Mouse (Mus musculus): ENCODE results near the gene Arid1a. TPM values are rescaled to one million over a fixed set of nuclear protein-coding genes. Genes with fewer than 3 reads are reported as not detected.

Arid1a gene
- polyA plus RNA-seq, 1 experiment from 2014 or later = 26.9 TPM

GRCm38 (mm10) chr4:133688417-133689067 lies 68.0 kb downstream of the Arid1a start:
- Histone ChIP-seq H3K36me3 (peaks cover 98% of the 10 kb centered on the region), H3K9ac (replicated peaks) (no peak overlapping the region), H3K4me1 (peaks cover 17% of the 10 kb centered on the region), H3K4me3 (replicated peaks) (no peak overlapping the region), H3K27ac (replicated peaks) (no peak overlapping the region), H3K4me2 (no peak overlapping the region), H3K9me3 (replicated peaks) (no peaks in the 10 kb centered on the region), H3K27me3 (replicated peaks) (no peaks in the 10 kb centered on the region)
- peak; percentile 55; the same call in 1 of the 2 replicates for ATAC-seq (ENCODE audit: low FRiP score)
- 45% methylated on average over 7 of the region's 7 CpGs for WGBS

DNA sequence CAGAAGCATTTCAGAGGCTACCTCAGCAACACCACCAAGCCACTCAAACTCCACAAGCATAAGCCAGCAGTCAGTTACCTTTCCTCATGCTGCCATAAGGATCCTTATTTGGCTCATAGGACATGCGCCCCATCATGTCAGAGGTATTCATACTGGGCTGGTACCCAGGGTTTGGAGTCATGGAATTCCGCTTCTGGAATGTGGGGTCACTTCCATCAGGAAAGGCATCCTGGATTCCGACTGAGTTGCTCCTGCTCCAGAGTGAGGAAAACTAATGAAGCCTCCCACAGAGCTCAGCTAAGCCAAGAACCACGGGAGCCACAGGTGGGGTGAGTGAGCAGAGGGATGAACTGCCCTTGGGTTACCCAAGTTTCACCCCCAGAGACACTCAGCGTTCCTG lies 69.4 kb downstream of the Arid1a start:
- Histone ChIP-seq H3K4me2 (no peak overlapping the region), H3K36me3 (peaks cover 95% of the 10 kb centered on the region), H3K4me3 (replicated peaks) (no peak overlapping the region), H3K27me3 (replicated peaks) (no peaks in the 10 kb centered on the region), H3K27ac (replicated peaks) (no peak overlapping the region), H3K9me3 (replicated peaks) (no peaks in the 10 kb centered on the region), H3K9ac (replicated peaks) (no peak overlapping the region), H3K4me1 (peaks cover 17% of the 10 kb centered on the region)
- ATAC-seq (ENCODE audit: low FRiP score) = no peak
- 86% methylated on average over 5 of the region's 5 CpGs for WGBS

DNA sequence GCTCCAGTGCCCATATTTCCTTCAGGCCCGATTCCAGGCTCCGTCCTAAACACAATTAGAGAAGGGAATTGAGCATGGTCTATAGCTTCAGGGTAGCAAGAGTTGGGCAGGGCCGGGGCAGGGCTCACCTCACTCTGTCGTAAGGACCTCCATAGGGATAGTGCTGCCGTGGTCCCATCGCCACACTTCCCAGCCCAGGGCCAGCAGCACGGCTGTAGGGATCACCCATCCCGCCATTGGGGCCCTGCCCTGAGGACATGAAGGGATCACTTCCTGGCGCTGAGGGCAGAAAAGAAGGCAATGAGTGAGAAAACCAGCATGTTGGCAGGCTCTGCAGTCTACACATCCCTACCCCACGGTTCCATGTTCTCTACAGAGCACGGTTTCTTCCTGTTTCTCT lies 70.1 kb downstream of the Arid1a start:
- H3K4me3 ChIP-seq (replicated peaks) = no peak overlapping the region
- peaks cover 17% of the 10 kb centered on the region for H3K4me1 ChIP-seq
- peaks cover 95% of the 10 kb centered on the region for H3K36me3 ChIP-seq
- H3K9me3 ChIP-seq (replicated peaks) = no peaks in the 10 kb centered on the region
- H3K4me2 ChIP-seq = no peak overlapping the region
- no peak overlapping the region for H3K9ac ChIP-seq (replicated peaks)
- WGBS = 89% methylated on average over 11 of the region's 11 CpGs
- no peak overlapping the region for H3K27ac ChIP-seq (replicated peaks)
- ATAC-seq (ENCODE audit: low FRiP score) = no peak
- no peaks in the 10 kb centered on the region for H3K27me3 ChIP-seq (replicated peaks)

DNA sequence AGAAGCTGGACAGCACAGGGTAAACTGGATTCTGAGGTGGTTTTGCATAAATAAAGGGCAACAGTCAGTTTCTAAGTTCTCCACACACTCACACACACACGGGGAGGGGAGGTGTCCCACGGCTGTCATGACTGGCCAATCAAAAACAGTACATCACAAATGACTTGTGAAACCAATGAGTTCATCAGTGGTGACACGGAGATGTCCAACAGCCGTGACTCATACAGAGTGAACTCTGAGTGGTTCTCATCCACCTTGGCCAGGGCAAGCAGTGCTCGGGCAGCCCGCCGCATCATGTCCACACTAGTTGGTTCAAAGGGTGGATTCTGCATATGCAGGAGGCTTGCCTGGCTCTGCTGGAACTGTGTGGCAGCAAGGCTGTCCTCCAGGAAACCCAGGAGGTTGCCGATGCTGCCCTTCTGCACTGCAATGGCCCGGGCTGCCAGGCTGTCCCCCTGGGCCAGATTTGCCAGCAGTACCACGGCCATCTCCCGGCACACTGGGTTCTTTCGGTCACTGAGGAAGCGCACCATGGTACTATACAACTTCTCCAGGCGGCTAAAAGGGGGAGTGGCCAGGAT lies 76.3 kb downstream of the Arid1a start:
- no peaks in the 10 kb centered on the region for H3K27me3 ChIP-seq (replicated peaks)
- H3K4me1 ChIP-seq = peaks cover 10% of the 10 kb centered on the region
- no peaks in the 10 kb centered on the region for H3K9me3 ChIP-seq (replicated peaks)
- no peak overlapping the region for H3K4me2 ChIP-seq
- H3K4me3 ChIP-seq (replicated peaks) = no peak overlapping the region
- no peak overlapping the region for H3K9ac ChIP-seq (replicated peaks)
- no peak for ATAC-seq (ENCODE audit: low FRiP score)
- WGBS = 83% methylated on average over 14 of the region's 14 CpGs
- H3K36me3 ChIP-seq = peaks cover 61% of the 10 kb centered on the region
- no peak overlapping the region; the same call in 1 of the 2 replicates for H3K27ac ChIP-seq (replicated peaks)

GRCm38 (mm10) chr4:133679629-133680028 lies 76.9 kb downstream of the Arid1a start:
- peaks cover 11% of the 10 kb centered on the region for H3K4me1 ChIP-seq

DNA sequence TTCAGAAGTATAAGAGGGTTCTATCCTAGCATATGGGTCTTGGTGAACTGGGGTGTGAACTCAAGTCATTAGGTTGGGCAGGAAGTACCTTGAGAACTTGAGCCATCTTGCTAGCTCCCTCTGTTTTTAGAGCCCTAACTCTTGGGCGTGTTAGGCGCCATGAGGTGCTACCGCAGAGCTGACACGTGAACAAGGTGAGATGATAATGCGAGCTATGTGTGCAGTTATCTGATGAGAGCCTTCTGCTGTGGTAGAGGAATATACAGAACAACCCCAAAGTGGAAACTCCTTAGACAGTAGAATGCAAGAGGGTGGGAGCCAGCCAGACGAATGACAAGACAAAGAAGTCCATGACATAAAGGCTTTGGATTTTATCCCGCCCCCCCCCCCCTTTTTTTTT lies 79.3 kb downstream of the Arid1a start:
- H3K4me2 ChIP-seq = no peak overlapping the region
- ATAC-seq (ENCODE audit: low FRiP score) = no peak
- peaks cover 29% of the 10 kb centered on the region for H3K4me1 ChIP-seq
- H3K9ac ChIP-seq (replicated peaks) = no peak overlapping the region
- 80% methylated on average over 7 of the region's 7 CpGs for WGBS
- peaks cover 34% of the 10 kb centered on the region for H3K36me3 ChIP-seq
- H3K4me3 ChIP-seq (replicated peaks) = no peak overlapping the region
- no peaks in the 10 kb centered on the region for H3K27me3 ChIP-seq (replicated peaks)
- peak overlapping the region; percentile 82 for H3K27ac ChIP-seq (replicated peaks)
- no peaks in the 10 kb centered on the region for H3K9me3 ChIP-seq (replicated peaks)

More at GRCm38 (mm10) chr4:133679629-133680028, 76.9 kb downstream of the Arid1a start:
- Histone ChIP-seq H3K9ac (replicated peaks) (no peak overlapping the region), H3K27me3 (replicated peaks) (no peaks in the 10 kb centered on the region), H3K27ac (replicated peaks) (no peak overlapping the region), H3K36me3 (peaks cover 55% of the 10 kb centered on the region), H3K9me3 (replicated peaks) (no peaks in the 10 kb centered on the region), H3K4me2 (no peak overlapping the region), H3K4me3 (replicated peaks) (no peak overlapping the region)
- 92% methylated on average over 7 of the region's 7 CpGs for WGBS
- ATAC-seq (ENCODE audit: low FRiP score) = no peak

DNA sequence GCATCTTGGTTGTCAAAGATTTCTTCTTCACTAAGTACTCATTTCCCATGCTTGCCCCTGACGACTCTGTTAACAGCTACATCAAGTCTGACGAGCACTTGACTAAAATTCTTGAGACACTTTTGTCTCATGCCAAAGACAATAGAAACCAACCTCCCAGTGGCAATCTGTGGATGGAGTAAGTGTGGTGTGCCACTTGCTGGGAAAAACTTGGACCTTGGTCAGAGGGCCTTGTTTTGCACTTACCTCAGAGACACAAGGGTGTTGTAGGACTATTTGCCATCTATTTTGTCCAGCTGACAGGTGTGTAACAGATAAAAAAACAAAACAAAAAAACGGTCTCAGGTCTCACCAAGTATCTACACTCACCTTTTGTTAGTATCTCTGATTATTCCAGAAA lies 80.4 kb downstream of the Arid1a start:
- Histone ChIP-seq H3K27me3 (replicated peaks) (no peaks in the 10 kb centered on the region), H3K9ac (replicated peaks) (no peak overlapping the region), H3K4me1 (peaks cover 39% of the 10 kb centered on the region), H3K27ac (replicated peaks) (peak overlapping the region; percentile 82), H3K4me2 (no peak overlapping the region), H3K9me3 (replicated peaks) (no peaks in the 10 kb centered on the region), H3K36me3 (peaks cover 23% of the 10 kb centered on the region), H3K4me3 (replicated peaks) (no peak overlapping the region)
- 19% methylated on average over 3 of the region's 3 CpGs for WGBS
- no peak for ATAC-seq (ENCODE audit: low FRiP score)

DNA sequence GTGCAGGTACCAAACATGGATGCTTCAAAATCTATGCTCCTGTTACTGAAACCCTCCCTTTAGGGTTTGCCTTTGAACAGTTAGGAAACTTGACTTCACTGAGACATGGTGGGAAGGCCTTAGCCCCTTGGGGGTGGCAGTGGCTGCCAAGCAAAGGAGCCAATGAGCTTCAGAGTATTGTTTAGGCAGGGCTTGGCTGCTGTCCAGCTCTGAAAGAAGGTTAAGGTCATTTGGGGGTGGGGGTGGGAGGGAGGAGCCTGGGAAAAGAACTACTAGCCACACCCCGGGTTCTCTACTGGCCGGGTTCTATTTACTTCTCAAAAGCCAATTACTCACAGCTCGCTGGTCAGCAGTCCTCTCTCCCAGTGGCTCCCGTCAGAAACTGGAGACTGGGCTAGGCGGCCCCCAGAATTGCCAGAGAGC lies 81.0 kb downstream of the Arid1a start:
- Histone ChIP-seq H3K27ac (replicated peaks) (peak overlapping the region; percentile 82), H3K4me1 (peaks cover 45% of the 10 kb centered on the region), H3K4me2 (no peak overlapping the region), H3K9ac (replicated peaks) (no peak overlapping the region), H3K27me3 (replicated peaks) (no peaks in the 10 kb centered on the region), H3K9me3 (replicated peaks) (no peaks in the 10 kb centered on the region), H3K36me3 (peaks cover 17% of the 10 kb centered on the region), H3K4me3 (replicated peaks) (no peak overlapping the region)
- WGBS = 3% methylated on average over 5 of the region's 5 CpGs
- peak; percentile 24; the same call in 1 of the 2 replicates for ATAC-seq (ENCODE audit: low FRiP score)

- Histone ChIP-seq H3K36me3 (peaks cover 6% of the 10 kb centered on the region; the same call in 1 of the 2 replicates), H3K27me3 (replicated peaks) (no peaks in the 10 kb centered on the region), H3K27ac (replicated peaks) (peak overlapping the region; percentile 99), H3K9ac (replicated peaks) (no peak overlapping the region), H3K4me1 (peaks cover 56% of the 10 kb centered on the region), H3K9me3 (replicated peaks) (no peaks in the 10 kb centered on the region), H3K4me3 (replicated peaks) (no peak overlapping the region), H3K4me2 (peak overlapping the region; percentile 81; the same call in 1 of the 2 replicates)
- WGBS = 69% methylated on average over 8 of the region's 8 CpGs
- no peak for ATAC-seq (ENCODE audit: low FRiP score)
Measured at GRCm38 (mm10) chr4:133674331-133674695, 82.3 kb downstream of the Arid1a start.

- 33% methylated on average over 10 of the region's 10 CpGs for WGBS
- no peaks in the 10 kb centered on the region for H3K9me3 ChIP-seq (replicated peaks)
- H3K9ac ChIP-seq (replicated peaks) = no peak overlapping the region
- H3K4me1 ChIP-seq = peaks cover 61% of the 10 kb centered on the region
- H3K27ac ChIP-seq (replicated peaks) = peak overlapping the region; percentile 99
- H3K4me3 ChIP-seq (replicated peaks) = peak overlapping the region; percentile 80; the same call in 1 of the 2 replicates
- no peak for ATAC-seq (ENCODE audit: low FRiP score)
- peaks cover 4% of the 10 kb centered on the region; the same call in 1 of the 2 replicates for H3K36me3 ChIP-seq
- H3K27me3 ChIP-seq (replicated peaks) = no peaks in the 10 kb centered on the region
- H3K4me2 ChIP-seq = peak overlapping the region; percentile 81
Measured at GRCm38 (mm10) chr4:133673666-133674330, 82.8 kb downstream of the Arid1a start.

GRCm38 (mm10) chr4:133672845-133673647 lies 83.5 kb downstream of the Arid1a start:
- ATAC-seq (ENCODE audit: low FRiP score) = no peak
- peaks cover 65% of the 10 kb centered on the region for H3K4me1 ChIP-seq
- H3K9ac ChIP-seq (replicated peaks) = peak overlapping the region; percentile 86
- no peaks in the 10 kb centered on the region for H3K9me3 ChIP-seq (replicated peaks)
- no peaks in the 10 kb centered on the region for H3K27me3 ChIP-seq (replicated peaks)
- H3K4me2 ChIP-seq = peak overlapping the region; percentile 81
- H3K27ac ChIP-seq (replicated peaks) = peak overlapping the region; percentile 99
- no peaks in the 10 kb centered on the region for H3K36me3 ChIP-seq
- WGBS = 1% methylated on average over 24 of the region's 24 CpGs
- H3K4me3 ChIP-seq (replicated peaks) = peak overlapping the region; percentile 80

Data from neural tube, embryonic 15.5 days (tissue).